Mouse (Mus musculus) spleen, postnatal 14 days (tissue): ENCODE results near the gene Ssx2ip.

Experiments used
- DNase-seq, 2 experiments: peaks; one replicate each; pipeline ENCODE4 v3.0.0; 2021 to 2022; ENCODE audit warnings: low spot score in 2 of 2

Gene Ssx2ip

GRCm38 (mm10) chr3:146435533-146435932, 31.1 kb downstream of the Ssx2ip start:
- no peak for DNase-seq

- no peak for DNase-seq
These were observed 31.7 kb downstream of the Ssx2ip start for GRCm38 (mm10) chr3:146436114-146436513.

- DNase-seq = no peak
These were observed 35.6 kb downstream of the Ssx2ip start for GRCm38 (mm10) chr3:146440011-146440410.

- no peak for DNase-seq
These were observed 36.0 kb downstream of the Ssx2ip start for GRCm38 (mm10) chr3:146440422-146440821.

GRCm38 (mm10) chr3:146442484-146442883, 38.0 kb downstream of the Ssx2ip start:
- DNase-seq = no peak

GRCm38 (mm10) chr3:146442936-146443335, 38.5 kb downstream of the Ssx2ip start:
- DNase-seq = no peak

- no peak for DNase-seq
These were observed 38.9 kb downstream of the Ssx2ip start for GRCm38 (mm10) chr3:146443380-146443779.

- DNase-seq = no peak
These were observed 40.4 kb downstream of the Ssx2ip start for GRCm38 (mm10) chr3:146444880-146445279.

GRCm38 (mm10) chr3:146447156-146447555, 42.7 kb downstream of the Ssx2ip start:
- DNase-seq = no peak

- DNase-seq = no peak
These were observed 43.2 kb downstream of the Ssx2ip start for GRCm38 (mm10) chr3:146447598-146447997.

- no peak for DNase-seq
These were observed 43.9 kb downstream of the Ssx2ip start for GRCm38 (mm10) chr3:146448372-146448771.

GRCm38 (mm10) chr3:146448969-146449368, 44.5 kb downstream of the Ssx2ip start:
- DNase-seq = no peak

- DNase-seq = no peak
These were observed 45.4 kb downstream of the Ssx2ip start, which contains the start of gene Ctbs for GRCm38 (mm10) chr3:146449745-146450250. Gene Ctbs (plus strand): TSS chr3:146449795.

- DNase-seq = peak; percentile 85 to 87
These were observed 46.0 kb downstream of the Ssx2ip start for GRCm38 (mm10) chr3:146450371-146450841.

- DNase-seq = no peak
These were observed 46.9 kb downstream of the Ssx2ip start for GRCm38 (mm10) chr3:146451375-146451774.

GRCm38 (mm10) chr3:146462939-146463338, 58.5 kb downstream of the Ssx2ip start:
- no peak for DNase-seq

GRCm38 (mm10) chr3:146469226-146469625, 64.8 kb downstream of the Ssx2ip start:
- DNase-seq = no peak

- DNase-seq = no peak
These were observed 68.2 kb downstream of the Ssx2ip start for GRCm38 (mm10) chr3:146472657-146473056.

- no peak for DNase-seq
These were observed 69.3 kb downstream of the Ssx2ip start for GRCm38 (mm10) chr3:146473741-146474140.

- no peak for DNase-seq
These were observed 70.0 kb downstream of the Ssx2ip start for GRCm38 (mm10) chr3:146474428-146474827.

GRCm38 (mm10) chr3:146482044-146482443, 77.6 kb downstream of the Ssx2ip start:
- no peak for DNase-seq

GRCm38 (mm10) chr3:146486464-146486863, 82.0 kb downstream of the Ssx2ip start:
- no peak for DNase-seq
